In genomic region chr5:116421791-116422481, GRCm38 (mm10) we compare ENCODE assay signal across 8 mouse cellular contexts. TPM values are rescaled to one million over a fixed set of nuclear protein-coding genes. Genes with fewer than 3 reads are reported as not detected.
DNase-seq lines count a peak whose midpoint lies in the region; ATAC-seq and TF ChIP-seq lines count a peak whose summit lies in the region.

No protein-coding gene starts in this region.

- peak overlapping the region; percentile 95 for H3K27ac ChIP-seq in brown adipose tissue, adult 24 weeks (replicated peaks; ENCODE audit: low read depth, low read length)
- peak overlapping the region; percentile 89 for H3K27ac ChIP-seq in heart, embryonic 16.5 days (ENCODE audit: low read length)
- peak overlapping the region; percentile 91 for H3K27ac ChIP-seq in liver, postnatal 0 days (ENCODE audit: low read depth)
- peak overlapping the region; percentile 93 for H3K27ac ChIP-seq in stomach, postnatal 0 days (replicated peaks)

- ATAC-seq in heart, embryonic 16.5 days (replicated peaks; ENCODE audit: extremely low read depth, insufficient read depth, low FRiP score): no peak
- no peak for ATAC-seq in liver, postnatal 0 days
- no peak for ATAC-seq in stomach, postnatal 0 days (ENCODE audit: low FRiP score, low TSS enrichment)

- no peak for TF ChIP-seq CTCF in liver, postnatal 0 days (IDR thresholded peaks at IDR 0.05; ENCODE audit: low read depth)
- TF ChIP-seq CTCF in stomach, postnatal 0 days (IDR thresholded peaks at IDR 0.05; ENCODE audit: low read depth): no peak

- peak overlapping the region; percentile 93 for H3K4me2 ChIP-seq in heart, embryonic 16.5 days (ENCODE audit: low read depth, low read length)
- H3K4me2 ChIP-seq in liver, postnatal 0 days (ENCODE audit: low read depth, low read length): peak overlapping the region; percentile 61
- H3K4me2 ChIP-seq in stomach, postnatal 0 days (replicated peaks; ENCODE audit: low read depth): peak overlapping the region; percentile 73

- H3K4me1 ChIP-seq in brown adipose tissue, adult 24 weeks (ENCODE audit: control insufficient read depth, insufficient read depth, insufficient read length, low read length): 0 out of 2 replicates have a peak, but pooled peaks cover 2% of the 10 kb centered on the region
- H3K4me1 ChIP-seq in heart, embryonic 16.5 days (ENCODE audit: control insufficient read depth, insufficient read depth, low read length): peaks cover 38% of the 10 kb centered on the region
- peaks cover 7% of the 10 kb centered on the region; the same call in 1 of the 2 replicates for H3K4me1 ChIP-seq in liver, postnatal 0 days (ENCODE audit: insufficient read depth)
- peaks cover 5% of the 10 kb centered on the region for H3K4me1 ChIP-seq in stomach, postnatal 0 days (replicated peaks; ENCODE audit: control insufficient read depth, insufficient read depth)

- H3K9ac ChIP-seq in heart, embryonic 16.5 days (ENCODE audit: low read length): peak overlapping the region; percentile 90
- peak overlapping the region; percentile 79 for H3K9ac ChIP-seq in liver, postnatal 0 days (replicated peaks)
- H3K9ac ChIP-seq in stomach, postnatal 0 days (ENCODE audit: low read length): peak overlapping the region; percentile 82

- peak overlapping the region; percentile 80 for H3K4me3 ChIP-seq in brown adipose tissue, adult 24 weeks (ENCODE audit: insufficient read depth, low read depth, low read length)
- H3K4me3 ChIP-seq in heart, embryonic 16.5 days (ENCODE audit: low read length): peak overlapping the region; percentile 75
- peak overlapping the region; percentile 57 for H3K4me3 ChIP-seq in liver, postnatal 0 days (ENCODE audit: low read depth, low read length)
- peak overlapping the region; percentile 55 for H3K4me3 ChIP-seq in stomach, postnatal 0 days (ENCODE audit: low read depth, low read length)

- no peak for TF ChIP-seq EP300 in liver, postnatal 0 days (IDR thresholded peaks at IDR 0.05; ENCODE audit: low read depth)
- TF ChIP-seq EP300 in stomach, postnatal 0 days (optimal IDR thresholded peaks at IDR 0.05): no peak

- peaks cover 3% of the 10 kb centered on the region; the same call in 1 of the 2 replicates for H3K36me3 ChIP-seq in heart, embryonic 16.5 days (ENCODE audit: control insufficient read depth, insufficient read depth)
- H3K36me3 ChIP-seq in liver, postnatal 0 days (replicated peaks; ENCODE audit: insufficient read depth, low read length): peaks cover 5% of the 10 kb centered on the region; the same call in 1 of the 2 replicates
- H3K36me3 ChIP-seq in stomach, postnatal 0 days (ENCODE audit: control insufficient read depth, insufficient read depth, low read length): no peaks in the 10 kb centered on the region; the same call in 1 of the 2 replicates

- H3K9me3 ChIP-seq in heart, embryonic 16.5 days (replicated peaks; ENCODE audit: control insufficient read depth, low read length): no peaks in the 10 kb centered on the region
- no peaks in the 10 kb centered on the region for H3K9me3 ChIP-seq in liver, postnatal 0 days (ENCODE audit: low read length)
- H3K9me3 ChIP-seq in stomach, postnatal 0 days (ENCODE audit: control insufficient read depth, low read length): no peaks in the 10 kb centered on the region

- 28% methylated on average over 22 of the region's 22 CpGs for WGBS in heart, embryonic 16.5 days
- WGBS in liver, postnatal 0 days (ENCODE audit: insufficient replicate concordance): 61% methylated on average over 22 of the region's 22 CpGs
- WGBS in stomach, postnatal 0 days: 36% methylated on average over 22 of the region's 22 CpGs

- intact Hi-C loops in heart, postnatal 36 days (cut with DNase I): loop anchor here (2.0 kb wide), 1 partner anchor 27 kb away; no protein-coding TSS in a partner anchor

- no peaks in the 10 kb centered on the region for H3K27me3 ChIP-seq in heart, embryonic 16.5 days (ENCODE audit: control insufficient read depth, insufficient read depth, low read length)
- no peaks in the 10 kb centered on the region for H3K27me3 ChIP-seq in liver, postnatal 0 days (ENCODE audit: insufficient read depth, low read length)
- no peaks in the 10 kb centered on the region for H3K27me3 ChIP-seq in stomach, postnatal 0 days (ENCODE audit: control insufficient read depth, insufficient read depth, low read length)

- peak; percentile 93 for DNase-seq in heart, adult 11 months
- no peak for DNase-seq in heart, postnatal 36 days
- DNase-seq in liver, postnatal 0 days: peak; percentile 31
- no peak for DNase-seq in stomach, postnatal 0 days (ENCODE audit: low spot score)
- DNase-seq in right cerebral cortex, postnatal 14 days: no peak
- DNase-seq in left cerebral cortex, adult 9 months (ENCODE audit: low spot score in 2 of 2): no peak

RNA-seq across cellular contexts. Expression of gene Hspb8, which starts 0.7 kb away (rescaled TPM):
- total RNA-seq in heart, postnatal 36 days (2021): 100 to 1,000 TPM; 386 to 424 TPM
- 113 and 121 TPM in 2 replicates for polyA plus RNA-seq in brown adipose tissue, adult 24 weeks (2012; ENCODE audit: insufficient read depth, insufficient read length, missing spikeins)
- polyA plus RNA-seq in heart, embryonic 16.5 days (2015; fragmentation: Nextera tagmentation; extraction: Ambion mirVana): 31.1 and 33.8 TPM in 2 replicates
- polyA plus RNA-seq in liver, postnatal 0 days (2015; fragmentation: Nextera tagmentation; extraction: Ambion mirVana): 9.1 and 10.6 TPM in 2 replicates
- polyA plus RNA-seq in stomach, postnatal 0 days (2015; fragmentation: Nextera tagmentation; extraction: Ambion mirVana): 28.9 and 29.0 TPM in 2 replicates

Comparison
In these comparisons a context has a peak if more than half of its experiments do, and no peak if none do; other contexts are left out.
1. DNase-seq: peak in heart, adult 11 months (single experiment) and liver, postnatal 0 days (single experiment); none in heart, postnatal 36 days (0 of 2), stomach, postnatal 0 days (single experiment), right cerebral cortex, postnatal 14 days (single experiment) and left cerebral cortex, adult 9 months (0 of 2).
2. Peak in every context shown above with its lines, with median percentiles within 50 percentile points of each other: H3K27ac ChIP-seq, H3K4me3 ChIP-seq, H3K4me2 ChIP-seq and H3K9ac ChIP-seq.